Mouse (Mus musculus): ENCODE measurements around the gene Paqr3. TPM values are rescaled to one million over a fixed set of nuclear protein-coding genes. Genes with fewer than 3 reads are reported as not detected.

Paqr3 gene
- 10 to 100 TPM; 29.4 to 33.2 TPM for total RNA-seq (2021)

DNA sequence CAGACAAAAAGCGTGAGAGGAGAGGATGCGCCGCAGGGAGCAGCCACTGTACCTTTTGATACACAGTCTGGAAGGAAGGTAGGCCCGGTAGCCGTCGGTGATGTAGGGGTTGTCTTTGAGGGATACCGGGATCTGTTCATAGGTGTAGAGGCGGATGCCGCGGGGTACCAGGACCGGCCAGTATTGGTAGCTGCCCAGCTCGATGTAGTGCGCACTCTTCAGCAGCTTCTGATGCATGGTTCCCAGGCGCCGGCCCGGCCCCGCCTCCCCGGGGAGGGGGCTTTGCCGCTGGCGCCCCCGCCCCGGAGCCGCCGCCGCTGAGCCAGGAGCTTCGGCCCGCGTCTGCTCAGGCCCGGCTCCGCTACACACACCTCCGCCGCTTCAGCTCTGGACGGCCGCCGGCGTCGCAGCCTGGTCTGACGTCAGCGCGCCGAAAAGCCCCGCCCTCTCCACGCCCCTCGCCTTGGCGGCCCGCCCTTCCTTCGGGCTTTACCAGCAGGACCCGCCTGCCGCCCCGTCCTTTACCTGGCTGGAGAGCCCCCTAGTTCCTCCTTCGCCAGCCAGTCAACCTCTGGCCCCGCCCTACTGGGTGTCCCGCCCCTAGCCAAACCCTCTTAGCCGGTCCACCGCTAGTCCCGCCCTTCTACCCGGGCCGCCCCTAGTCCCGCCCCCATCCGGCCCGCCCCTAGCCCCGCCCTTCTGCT, at the start of gene Paqr3:
TSS of gene Paqr3 (minus strand) at position 390 of the 704 bp plus-strand sequence.
- peak; percentile 96 to 98 for DNase-seq (ENCODE audit: extremely low spot score in 1 of 2, low spot score in 1 of 2)

DNA sequence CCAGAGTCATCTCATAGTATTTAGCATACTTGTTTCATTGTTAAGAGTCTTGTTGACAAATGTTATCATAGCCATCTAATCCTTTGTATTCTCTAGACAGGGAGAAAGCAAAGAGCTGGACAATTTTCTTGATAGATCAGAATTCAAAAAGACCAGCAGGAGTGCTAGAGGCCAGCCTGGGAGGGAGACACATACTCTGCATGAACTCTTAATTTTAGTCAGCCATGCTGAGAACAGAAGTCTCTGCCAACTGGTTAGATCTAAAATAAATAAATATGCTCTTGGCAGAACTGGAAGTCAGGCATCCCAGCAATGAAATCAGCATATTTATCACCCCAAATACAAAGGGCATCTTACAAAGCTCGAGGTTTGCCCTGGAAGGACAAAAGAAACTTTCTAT, 43.3 kb upstream of the Paqr3 start:
- DNase-seq (ENCODE audit: extremely low spot score in 1 of 2, low spot score in 1 of 2), result no peak

DNA sequence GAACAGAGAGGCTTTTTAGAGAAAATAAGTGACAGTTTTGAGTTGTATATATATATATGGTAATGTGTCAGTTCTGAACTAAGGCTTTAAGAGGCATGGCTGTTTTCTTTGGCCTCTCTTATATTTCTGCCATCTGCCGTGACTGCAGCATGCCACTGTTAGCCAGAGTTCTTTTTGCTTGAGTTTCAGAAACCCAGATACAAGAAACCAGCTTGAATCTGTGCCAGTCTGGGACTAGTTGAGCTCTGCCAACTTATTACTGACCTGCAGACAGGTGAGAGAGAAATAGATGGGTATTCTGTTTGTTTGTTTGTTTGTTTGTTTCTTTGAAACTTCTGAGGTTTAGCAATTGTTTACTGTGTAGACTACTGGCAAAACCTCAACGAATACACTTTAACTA, 23.9 kb upstream of the Paqr3 start:
- no peak for DNase-seq (ENCODE audit: extremely low spot score in 1 of 2, low spot score in 1 of 2)

DNA sequence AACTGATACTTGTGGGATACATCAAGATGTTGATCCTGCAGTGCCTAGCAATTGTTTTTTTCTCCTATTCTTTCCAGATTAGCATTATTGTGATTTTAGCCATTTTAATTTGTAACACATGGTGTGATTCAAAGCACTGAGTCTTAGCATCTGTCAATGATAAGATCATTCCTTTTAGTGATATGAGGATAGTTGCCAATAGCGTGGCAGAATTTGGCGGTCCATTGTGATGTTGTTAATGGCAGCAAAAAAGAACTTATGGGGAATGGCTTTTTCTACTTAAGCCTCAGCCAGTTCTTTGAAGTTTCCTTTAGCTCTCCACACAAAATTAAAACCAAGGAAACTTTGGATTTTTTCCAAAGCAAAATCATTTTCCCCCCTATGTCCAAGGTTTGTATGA, 18.2 kb upstream of the Paqr3 start:
- DNase-seq (ENCODE audit: extremely low spot score in 1 of 2, low spot score in 1 of 2), result no peak

DNA sequence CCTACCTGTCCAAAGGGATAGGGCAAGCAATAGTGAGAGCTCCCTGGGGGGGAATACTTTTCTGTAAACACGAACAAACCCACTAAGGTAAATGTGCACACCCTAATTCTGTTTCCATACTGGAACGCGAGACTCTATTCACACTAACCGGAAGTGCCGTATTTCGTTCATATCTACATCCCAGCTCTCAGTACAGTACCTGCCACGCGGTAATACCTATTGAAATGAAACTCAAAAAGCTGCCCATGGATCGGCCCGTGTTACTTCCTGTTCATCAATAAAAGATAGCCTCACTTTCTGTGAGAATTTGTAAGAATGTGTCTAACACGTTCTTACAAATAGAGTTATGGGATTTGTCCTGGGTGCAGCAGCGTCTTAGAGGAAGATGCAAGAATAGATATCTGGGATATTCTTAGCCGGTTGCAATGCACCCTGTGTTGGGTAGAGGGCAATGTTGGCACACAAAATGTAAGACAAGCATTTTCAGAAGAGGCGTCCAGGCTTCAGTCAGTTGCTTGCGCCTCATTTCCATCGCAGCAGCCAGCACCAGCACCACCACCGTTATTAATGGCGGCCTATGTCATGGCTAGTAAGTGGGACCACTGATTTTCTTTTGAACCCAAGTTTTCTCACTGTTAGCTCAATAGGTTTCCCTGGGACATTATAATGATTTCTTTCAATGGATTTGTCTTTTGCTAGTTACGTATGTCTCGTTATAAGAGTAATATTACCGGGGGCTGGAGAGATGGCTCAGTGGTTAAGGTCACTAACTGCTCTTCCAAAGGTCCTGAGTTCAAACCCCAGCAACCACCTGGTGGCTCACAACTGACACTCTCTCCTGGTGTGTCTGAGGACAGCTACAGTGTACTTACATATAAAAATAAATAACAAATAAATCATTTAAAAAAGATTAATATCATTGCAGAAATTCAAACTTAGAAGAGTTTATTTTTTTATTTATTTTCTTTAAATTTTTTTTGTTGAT, 17.1 kb upstream of the Paqr3 start:
- peak; percentile 29 to 64 for DNase-seq (ENCODE audit: extremely low spot score in 1 of 2, low spot score in 1 of 2)

DNA sequence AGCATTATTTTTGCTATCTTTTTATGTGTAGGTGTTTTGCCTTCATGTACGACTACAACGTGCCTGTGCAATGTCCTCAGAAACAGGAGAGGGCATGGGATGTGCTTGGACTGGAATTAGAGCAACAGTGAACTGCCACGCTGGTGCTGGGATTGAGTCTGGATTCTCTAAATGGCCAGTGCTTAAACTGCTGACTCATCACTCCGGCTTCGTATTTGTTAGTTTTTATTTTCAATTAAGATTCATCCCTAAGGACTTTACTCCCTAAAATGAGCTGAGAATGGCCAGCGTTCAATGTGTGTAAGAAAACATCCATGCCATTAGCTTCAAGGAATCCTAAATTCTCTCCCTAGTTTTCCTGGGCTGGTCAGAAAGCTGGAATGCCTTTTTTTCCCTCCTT, 15.9 kb upstream of the Paqr3 start:
- no peak for DNase-seq (ENCODE audit: extremely low spot score in 1 of 2, low spot score in 1 of 2)

DNA sequence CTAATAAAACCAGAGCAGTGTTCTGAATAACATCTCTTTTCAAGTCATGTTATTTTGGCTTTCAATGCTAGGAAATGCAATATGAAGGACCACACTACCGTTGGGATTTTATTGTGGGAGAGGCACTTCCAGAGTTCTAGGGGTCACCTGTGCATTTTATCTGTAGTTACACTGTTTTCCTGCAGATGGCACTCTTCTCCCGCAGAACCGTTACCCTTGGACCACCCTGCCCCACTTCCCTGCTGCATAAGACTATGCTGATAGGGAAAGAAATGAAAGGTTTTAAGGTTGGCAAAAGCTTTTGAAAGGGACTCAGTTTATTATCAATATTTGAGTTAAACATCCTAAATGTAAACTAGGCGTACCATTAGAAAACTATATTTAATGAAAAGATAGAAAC, 14.6 kb upstream of the Paqr3 start:
- peak in 1 of 2 experiments; percentile 45 for DNase-seq (ENCODE audit: extremely low spot score in 1 of 2, low spot score in 1 of 2)

DNA sequence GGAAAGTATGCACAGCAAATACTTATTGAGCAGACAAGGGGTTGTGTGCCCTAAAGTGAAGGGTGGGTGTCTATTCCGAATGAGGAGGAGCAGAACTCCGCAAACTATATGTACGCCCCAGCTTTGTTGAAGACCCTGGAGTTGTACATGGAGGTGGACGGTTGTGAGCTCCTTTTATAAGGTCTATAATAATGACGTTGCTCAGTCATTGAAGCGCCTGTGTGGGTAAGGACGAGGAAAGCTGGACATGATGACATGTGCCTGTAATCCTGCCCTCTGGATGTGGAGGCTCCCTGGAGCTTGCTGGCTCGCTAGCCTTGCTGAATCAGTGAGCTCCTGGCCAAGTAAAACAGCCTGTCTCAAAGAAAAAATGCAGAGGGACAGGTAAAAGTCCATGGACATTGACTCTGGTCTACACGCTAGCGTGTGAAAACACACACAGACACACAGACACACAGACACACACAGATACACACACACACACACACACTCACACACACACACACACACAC, 14.1 kb upstream of the Paqr3 start:
- no peak for DNase-seq (ENCODE audit: extremely low spot score in 1 of 2, low spot score in 1 of 2)

DNA sequence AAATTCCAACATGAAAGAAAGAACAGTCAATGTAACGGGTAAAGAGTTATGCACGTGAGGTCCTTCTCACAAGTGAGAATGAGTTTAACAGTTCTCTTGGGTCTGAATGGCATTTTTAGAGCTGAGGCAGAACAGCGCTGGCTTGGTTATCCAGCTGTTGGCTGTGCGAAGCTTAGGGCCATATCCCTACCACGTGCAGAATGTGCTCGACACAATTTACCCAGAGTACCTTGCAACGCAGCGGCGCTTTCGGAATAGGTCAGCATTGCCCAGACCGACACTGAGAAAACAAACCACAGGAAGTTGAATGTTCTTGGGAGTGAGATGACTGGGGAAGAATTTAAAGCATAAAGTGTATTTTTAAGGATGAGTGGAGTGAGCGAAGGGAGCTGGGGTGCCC, 13.6 kb upstream of the Paqr3 start:
- DNase-seq (ENCODE audit: extremely low spot score in 1 of 2, low spot score in 1 of 2), result no peak

DNA sequence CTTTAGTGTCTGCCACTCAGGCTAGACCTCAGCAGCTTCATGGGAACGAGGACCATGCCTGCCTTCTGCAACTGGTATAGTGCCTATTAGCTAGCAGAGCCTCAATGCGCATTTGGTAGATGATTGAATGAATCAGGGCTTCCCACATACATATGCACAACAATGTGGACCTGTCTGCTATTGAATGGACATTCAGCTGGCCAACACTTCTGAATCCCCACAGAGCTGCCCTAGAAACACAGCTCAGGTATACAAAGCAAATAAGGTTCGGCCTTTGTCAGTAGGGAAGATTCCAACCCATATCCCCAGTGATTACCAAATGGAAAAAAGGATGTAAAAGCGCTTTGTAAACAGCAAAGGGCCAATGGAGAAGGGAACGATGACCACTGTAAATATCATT, 699 bp downstream of the Paqr3 start:
- DNase-seq (ENCODE audit: extremely low spot score in 1 of 2, low spot score in 1 of 2), result no peak

DNA sequence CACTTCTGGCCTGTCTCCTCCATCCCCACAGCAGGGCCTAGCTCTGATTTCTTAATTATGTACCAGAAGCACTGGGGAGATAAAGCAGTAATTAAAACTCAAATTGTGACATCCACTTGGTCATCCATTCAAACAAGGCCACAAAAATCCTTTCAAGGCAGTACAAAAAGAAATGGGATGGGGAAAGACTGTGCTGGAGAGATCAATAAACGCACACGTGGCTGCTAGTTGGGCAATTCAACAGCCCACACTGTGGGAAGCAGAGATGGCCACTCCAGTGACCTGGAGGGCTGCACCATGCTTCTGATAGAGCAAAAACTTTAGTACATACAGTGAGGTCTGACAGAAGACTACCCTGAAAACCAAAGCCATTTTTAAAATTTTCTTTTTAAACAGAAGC, 1.3 kb downstream of the Paqr3 start:
- no peak for DNase-seq (ENCODE audit: extremely low spot score in 1 of 2, low spot score in 1 of 2)

DNA sequence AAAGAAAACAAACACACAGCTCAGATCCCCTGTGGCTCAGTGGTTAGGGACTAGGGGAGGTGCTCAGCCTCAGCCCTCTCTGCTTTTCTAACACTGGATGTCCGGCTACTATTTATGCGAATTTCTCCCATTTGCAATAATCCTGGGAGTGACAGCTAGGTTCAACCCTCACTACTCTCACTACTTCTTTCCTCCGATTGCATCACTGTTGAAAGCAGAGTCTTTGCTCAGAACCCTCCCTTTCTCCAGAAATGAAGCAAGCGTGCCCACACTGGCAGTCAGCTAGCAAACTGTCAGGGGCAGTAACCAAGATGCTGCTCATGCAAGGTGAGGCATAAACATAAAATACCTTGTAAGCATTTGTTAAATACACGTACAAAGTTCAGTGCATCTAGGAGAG, 3.1 kb downstream of the Paqr3 start:
- no peak for DNase-seq (ENCODE audit: extremely low spot score in 1 of 2, low spot score in 1 of 2)

DNA sequence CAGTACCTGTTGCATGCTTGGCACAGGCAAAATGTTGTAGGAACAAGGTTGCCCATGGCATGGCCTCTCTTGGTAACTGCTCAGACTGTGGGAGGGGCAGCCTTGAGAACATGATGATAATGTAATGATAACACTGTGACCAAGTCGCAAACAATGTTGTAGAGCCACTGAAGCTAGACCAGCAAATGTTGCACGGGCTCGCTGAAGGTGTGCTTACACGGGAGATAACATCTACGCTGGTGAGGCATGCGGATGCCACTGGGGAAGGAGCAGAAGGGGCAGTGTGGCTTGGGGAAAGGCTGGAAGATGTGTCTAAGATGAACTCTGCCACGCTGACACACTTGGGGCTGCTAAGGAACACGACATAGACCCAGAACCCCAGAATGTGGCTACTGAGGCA, 11.4 kb downstream of the Paqr3 start:
- no peak for DNase-seq (ENCODE audit: extremely low spot score in 1 of 2, low spot score in 1 of 2)

DNA sequence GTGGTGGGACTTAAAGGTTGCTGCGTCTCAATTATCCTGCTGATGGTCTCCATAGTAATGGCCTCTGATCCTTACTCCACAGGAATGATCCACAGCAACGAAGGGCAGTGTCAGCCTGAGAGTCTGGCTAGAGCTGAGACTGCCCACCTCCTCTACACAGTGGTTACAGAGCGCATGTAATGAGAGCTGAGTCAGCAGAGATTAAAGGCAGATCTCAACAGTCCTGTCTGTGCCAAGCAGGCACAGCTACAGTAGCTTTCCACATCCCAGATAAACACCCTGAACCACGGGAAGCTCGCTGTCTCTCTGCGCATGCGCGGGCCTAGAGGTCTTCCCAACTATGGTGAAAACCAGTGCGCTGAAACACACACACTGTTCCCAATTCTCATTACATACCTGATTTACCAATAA, 13.8 kb downstream of the Paqr3 start:
- no peak for DNase-seq (ENCODE audit: extremely low spot score in 1 of 2, low spot score in 1 of 2)

DNA sequence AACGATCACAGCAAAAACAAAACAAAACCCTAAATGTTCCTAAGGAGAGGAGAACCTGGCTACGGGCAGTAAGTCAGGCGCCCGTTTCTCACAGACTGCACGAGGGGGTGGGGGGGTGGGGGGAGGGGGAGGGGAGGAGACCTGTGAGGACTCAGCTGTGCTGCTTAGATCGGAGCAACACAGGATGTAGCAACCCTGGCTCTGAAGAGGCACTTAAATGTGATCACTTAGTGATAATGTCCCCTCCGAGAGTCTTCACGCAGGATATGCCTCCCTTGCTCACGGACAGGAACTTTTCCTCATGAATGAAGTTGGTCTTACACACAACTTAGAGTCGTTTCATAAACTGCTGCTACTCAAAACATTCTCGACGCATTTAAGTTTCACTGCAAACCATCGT, 16.1 kb downstream of the Paqr3 start:
- no peak for DNase-seq (ENCODE audit: extremely low spot score in 1 of 2, low spot score in 1 of 2)

DNA sequence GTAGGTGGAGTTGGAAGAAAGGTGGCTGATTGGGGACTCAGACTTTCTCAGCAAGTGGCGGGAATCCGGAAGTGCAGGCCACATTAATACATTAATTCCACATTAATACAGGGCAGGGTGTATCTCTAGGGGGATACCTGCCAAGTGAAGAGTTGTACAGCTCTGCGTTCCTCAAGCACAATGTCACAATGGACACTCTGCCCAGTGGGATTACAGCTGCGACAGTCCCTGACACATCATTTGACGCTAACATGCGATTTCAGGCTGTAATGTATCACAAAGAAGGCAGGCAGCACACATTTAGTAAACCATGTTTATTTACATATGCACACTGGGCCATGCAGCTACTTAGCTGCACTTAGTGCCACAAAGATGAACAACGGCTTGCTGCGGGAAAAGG, 18.4 kb downstream of the Paqr3 start:
- no peak for DNase-seq (ENCODE audit: extremely low spot score in 1 of 2, low spot score in 1 of 2)

DNA sequence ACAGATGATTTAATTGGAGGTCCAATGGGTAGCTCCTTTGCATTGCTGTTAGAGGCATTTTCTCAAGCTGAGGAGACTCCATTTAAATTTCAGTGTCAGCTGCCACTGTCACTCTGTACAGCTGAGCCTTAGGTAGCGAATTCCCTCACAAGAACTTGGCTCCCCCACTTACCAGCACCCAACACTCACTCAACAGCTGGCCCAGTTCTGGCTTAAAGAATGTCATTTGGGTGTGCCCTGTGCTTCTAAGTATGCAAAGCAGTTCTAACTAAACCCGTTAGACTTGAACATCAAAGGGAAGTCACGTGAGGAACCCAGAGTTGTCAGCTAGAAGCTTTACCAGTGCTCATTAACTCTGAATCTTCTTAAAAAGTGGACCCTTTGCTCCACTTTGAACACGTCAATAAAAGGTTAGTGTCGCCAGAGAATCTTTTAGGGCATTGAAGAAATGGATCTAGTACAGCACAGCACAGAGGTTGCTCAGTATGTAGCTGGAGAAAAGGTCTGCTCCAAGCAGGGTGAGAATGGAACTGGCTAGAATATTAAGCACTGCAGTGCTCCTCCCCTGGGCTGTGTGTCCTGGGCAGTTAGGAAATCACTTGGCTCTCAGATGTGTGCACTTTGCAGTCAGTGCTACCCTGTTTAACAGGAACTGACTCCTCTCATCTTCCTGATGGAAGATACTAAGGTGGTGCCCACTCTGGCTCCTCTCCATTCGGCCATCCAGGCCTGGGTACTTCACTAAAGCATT, 21.2 kb downstream of the Paqr3 start:
- no peak for DNase-seq (ENCODE audit: extremely low spot score in 1 of 2, low spot score in 1 of 2)

DNA sequence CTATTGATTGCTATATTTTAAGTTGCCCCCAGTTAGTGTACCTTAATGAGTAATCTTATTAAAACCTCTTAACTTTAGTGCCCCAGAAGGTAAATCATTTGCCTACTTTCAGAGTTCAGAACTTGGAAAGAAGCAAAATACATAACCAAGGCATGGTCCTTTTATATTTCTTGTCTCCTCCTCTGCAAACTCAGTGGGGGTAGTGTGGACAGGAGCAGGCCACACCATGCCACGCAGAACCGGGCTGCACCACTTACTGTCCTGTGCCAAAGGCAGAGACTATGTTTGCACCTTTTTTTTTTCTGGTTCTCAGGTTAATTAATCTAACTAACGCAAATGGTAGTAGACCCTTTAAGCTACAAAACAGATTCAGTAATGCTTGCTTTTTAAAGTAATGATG, 22.0 kb downstream of the Paqr3 start:
- no peak for DNase-seq (ENCODE audit: extremely low spot score in 1 of 2, low spot score in 1 of 2)

DNA sequence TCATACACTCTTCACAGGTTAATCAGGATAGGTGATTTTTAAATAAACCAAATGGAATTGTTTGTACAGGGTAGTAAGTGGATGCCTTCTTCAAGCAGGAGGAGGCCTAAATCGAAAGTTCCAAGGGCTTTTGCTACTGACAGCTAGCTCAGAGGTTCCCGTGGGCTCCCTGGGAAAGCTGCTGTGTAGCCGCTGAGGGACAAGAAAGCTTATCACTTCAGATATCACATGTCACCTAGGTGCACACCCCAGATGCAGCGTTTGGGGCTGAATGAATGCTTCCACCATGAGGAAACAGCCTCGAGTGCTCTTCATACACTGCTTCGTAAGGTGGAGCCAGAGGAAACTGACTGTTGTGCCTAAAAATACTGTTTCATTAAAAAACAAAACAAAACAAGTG, 23.2 kb downstream of the Paqr3 start:
- DNase-seq (ENCODE audit: extremely low spot score in 1 of 2, low spot score in 1 of 2), result no peak

DNA sequence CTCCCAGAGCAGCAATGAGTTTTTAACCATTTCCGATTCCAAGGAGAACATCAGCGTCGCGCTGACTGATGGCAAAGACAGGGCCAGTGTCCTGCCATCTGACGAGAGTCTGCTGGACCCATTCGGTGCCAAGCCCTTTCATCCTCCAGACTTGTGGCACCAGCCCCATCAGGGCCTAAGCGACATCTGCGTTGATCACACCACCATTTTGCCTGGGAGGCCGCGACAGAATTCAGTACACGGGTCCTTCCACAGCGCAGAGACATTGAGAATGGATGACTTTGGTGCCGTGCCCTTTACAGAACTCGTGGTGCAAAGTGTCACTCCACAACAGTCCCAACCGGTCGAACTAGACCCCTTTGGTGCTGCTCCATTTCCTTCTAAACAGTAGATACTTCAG, 23.6 kb downstream of the Paqr3 start:
- no peak for DNase-seq (ENCODE audit: extremely low spot score in 1 of 2, low spot score in 1 of 2)

Data from layer of hippocampus, postnatal 25 days (tissue).